Mouse (Mus musculus) adrenal gland, adult 8-10 months (tissue): Measurements from ENCODE around the gene Reln. TPM values are rescaled to one million over a fixed set of nuclear protein-coding genes. Genes with fewer than 3 reads are reported as not detected.

Experiments used
- DNase-seq: peaks from one replicate; pipeline ENCODE4 v3.0.0; 2022
- total RNA-seq, 4 experiments: library from RNA; stranded (reverse); gene quantifications; 2 replicates each; pipeline ENCODE4 v1.2.4; 2022

Reln gene
- 1 to 10 TPM in 2 of 4 experiments, under 1 TPM in 2; 0.83 to 2.4 (median 1.4) TPM for total RNA-seq

GRCm38 (mm10) chr5:22344556-22344975, at the start of gene Reln:
TSS of gene Reln (minus strand) at chr5:22344702.
- no peak for DNase-seq

DNA sequence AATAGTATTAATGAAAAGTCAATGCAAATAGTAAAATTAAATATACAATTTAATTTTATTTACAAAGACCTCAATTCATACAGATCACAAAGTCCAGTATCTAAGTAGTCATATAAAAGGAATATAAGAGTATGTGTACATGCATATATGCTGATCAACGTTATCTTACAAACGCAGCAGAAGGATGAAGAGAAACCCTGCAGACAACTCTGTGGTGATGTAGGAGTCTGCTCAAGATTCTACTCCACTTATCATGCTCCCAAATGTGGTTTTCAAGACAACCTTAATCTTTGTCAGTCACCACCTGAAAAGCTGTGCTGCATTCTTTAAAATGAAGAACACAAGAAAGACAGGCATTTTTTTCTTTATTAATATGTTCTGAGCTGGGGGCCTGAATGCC, 44.0 kb upstream of the Reln start:
- no peak for DNase-seq

DNA sequence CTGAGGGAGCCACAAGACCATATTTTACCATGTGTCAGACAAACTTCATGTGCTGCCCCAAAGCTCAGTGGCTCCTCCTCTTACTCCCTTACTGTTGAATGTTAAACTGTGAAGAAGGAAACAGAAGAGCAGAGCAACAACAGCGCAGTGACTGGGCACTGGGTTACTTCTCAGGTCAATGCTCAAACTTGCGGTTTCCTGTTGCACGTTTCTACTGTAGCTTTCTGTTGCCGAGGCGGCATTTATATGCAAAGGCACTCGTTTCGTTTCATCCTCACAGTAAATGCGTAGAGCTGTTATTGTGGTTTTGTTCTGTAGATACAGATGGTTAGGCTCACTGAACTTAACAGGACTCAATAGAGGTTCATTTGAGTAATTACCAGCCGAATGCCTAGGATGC, 16.0 kb upstream of the Reln start:
- DNase-seq: no peak

DNA sequence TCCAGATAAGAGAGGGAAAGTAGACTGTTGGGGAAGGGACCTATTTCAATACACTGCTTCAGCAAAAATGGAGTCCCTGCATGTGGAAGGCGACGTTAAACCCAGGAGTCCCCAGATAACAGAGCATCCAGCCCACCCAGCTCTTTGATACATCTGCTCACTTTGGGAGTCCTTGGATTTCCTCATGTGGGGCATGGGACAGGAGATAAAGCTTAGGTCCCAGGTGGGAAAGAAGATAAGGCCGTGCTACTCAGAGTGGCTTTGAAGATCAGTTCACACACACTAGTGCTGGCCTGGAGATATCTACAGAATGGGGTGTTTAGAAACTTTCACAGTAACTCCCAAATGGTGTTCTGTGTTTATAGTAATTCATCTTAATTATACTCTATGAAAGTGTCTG, 3.9 kb upstream of the Reln start:
- no peak for DNase-seq

DNA sequence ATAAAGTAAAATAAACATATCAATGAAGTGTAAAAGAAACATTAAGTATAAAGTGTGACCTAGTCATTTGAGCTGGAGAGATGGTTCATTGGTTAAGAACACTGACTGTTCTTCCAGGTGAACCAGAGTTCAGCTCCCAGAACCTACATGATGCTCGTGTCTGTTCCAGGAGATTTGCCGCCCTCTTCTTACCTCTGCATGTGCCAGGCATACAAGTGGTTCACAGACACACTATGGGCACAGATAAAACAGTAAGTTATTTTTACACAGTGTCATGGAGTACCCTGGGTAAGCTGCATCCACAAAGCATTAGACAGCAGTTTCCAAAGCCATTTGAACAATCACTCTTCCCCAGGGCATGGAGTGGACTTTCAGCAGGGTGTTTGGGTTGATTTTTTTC, 3.2 kb upstream of the Reln start:
- DNase-seq: no peak

- DNase-seq: no peak
Observed at GRCm38 (mm10) chr5:22345894-22346635, 1.6 kb upstream of the Reln start.

DNA sequence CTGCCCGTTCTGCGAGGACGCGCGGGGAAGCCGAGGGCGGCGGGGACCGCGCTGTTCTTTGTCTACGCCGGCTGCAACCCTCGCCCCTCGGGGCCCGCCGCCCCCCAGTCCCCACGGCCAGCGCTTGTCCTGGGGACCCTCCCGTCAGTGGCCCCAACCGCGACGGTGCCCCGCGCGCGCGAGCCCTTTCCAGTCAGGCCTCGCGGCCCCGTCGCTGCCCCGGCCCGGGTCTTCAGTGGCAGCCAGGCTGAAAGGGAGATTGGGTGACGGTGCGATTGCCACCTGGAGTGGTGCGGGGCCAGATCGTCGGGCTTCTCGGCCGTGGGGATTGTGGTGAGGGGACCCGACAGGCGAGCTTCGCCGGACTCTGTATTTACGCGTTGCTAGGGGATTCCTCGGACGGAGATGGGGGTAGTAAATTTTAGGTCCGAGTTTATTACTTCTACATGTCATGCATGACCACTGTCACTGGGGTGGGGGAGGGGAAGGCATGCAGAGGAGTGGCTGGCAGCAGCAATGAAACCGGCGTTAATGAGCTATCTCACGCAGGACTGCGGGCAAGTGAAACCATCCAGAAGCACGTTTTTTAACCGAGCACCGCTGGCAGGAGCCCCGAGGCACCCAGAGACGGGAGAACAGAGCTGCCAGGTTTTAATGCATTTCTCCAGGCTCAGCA, 612 bp upstream of the Reln start:
- no peak for DNase-seq

DNA sequence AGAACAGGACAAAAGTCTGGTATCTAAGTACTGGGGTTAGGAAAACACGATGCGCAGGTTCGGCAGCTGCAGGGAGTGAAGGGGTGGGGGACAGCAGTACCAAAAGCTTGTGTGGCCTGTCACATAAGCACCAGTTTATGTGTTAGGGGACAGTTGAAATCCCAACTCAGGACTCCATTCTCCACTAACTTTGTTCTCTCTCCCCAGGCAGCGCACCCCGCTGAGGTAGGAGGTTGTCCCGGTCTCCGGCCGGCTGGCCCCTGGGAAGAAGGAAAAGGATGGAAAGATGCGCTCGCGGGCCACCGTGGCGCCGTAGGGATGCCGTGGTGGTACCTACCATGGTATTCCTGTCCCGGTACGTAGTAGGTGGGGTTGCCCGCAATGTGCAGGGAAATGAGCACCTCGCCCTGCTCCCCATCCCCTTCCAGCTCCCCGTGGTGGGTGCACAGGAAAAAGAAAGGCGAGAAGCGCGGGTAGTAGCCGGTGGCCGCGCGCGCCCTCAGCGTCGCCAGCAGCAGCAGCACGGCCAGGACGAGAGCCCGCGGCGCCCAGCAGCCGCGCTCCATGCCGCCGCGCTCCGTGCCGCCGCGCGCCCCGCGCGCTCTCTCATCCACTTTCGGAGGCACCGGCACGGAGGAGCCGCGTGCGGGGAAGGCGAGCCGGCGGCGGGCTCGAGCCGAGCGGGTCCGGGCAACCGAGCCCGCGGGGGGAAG, 503 bp downstream of the Reln start:
- no peak for DNase-seq

DNA sequence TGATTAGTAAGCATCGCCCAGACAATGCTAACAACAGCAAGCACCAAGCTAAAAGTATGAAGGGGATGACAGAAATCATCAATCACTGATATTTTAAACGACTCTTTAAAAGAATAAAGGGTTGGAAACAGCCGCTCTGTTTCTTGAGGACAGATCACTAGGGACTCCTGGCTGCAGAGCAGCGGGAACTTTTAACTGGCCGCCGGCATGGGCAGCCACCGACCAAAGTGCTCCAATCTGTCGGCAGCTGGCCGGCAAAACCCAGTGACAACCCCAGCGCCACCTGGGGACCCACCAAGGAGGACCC, 1.0 kb downstream of the Reln start:
- no peak for DNase-seq

DNA sequence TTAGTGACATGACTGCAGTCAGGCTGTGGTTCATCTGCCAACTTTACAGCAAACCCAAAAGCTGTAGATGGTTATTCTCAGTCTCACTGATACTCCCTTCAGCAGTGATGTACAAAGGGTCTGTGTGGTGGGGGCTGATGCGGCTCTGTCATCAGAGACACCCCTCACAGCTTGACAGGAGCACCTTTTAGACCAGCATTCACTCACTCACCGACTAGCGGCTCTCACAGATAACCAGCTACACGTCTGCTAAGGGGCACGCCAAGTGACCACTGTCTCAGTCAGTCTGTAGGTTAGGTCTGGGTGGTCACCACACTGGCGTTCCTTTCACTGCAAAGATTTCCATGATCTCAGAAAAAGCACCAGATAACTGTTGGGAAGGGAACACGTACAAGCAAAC, 2.0 kb downstream of the Reln start:
- DNase-seq: no peak

DNA sequence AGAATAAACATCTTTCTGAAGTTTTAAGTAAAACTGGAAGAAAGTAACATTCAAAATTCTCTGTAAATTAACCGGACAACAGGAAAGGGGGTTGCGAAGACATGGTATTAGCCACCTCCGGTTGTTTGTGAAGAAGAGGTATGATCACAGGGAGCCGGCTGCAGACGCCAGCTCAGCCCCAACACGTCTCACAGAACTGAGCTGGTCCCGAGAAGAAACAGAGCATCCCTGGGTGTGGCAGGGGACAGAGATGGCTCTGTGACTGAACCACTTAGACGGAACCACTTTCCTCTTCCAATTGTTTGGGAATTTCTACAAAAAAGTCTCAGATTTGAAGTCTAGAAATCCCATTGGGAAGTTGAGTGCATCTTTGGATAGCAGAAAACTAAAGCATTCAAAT, 3.5 kb downstream of the Reln start:
- no peak for DNase-seq

DNA sequence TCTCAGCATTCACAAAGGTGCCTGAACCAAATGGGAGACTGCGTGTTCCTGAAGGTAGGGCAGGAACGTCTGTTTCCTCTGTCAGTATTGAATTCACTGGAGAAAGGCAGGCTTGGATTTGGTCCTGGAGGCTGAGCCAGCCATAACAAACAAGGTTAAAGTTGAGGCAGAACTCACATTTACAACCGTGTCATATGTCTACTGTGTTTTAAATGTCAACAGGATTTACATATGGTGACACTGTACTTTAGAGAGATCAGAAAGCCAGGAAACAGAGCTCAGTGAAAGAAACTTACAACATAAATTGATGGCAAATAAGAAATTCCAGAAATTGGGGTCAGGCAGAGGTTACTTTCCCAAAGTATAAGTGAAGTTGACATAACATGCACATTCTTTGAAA, 9.1 kb downstream of the Reln start:
- no peak for DNase-seq

DNA sequence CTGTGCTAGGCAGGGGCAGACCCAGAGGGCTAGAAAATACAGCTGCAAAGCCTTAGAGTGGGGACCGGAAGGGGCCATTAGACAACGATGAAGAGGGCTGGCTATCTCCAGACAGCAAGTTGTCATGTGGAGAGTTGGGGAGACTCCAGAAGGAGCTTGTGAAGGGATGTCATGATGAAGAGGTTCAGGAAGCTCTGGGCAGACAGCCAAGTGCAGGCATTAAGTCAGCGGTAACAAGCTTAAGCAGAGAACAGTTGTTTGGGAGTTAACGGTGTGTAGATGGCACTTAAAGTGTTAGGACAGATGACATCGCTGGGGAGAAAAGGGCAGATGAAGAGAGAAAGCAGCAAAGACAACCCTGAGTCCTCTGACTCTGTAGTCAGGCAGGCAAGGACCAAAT, 13.7 kb downstream of the Reln start:
- DNase-seq: no peak

- DNase-seq: no peak
Observed at GRCm38 (mm10) chr5:22328431-22329359, 15.8 kb downstream of the Reln start.

DNA sequence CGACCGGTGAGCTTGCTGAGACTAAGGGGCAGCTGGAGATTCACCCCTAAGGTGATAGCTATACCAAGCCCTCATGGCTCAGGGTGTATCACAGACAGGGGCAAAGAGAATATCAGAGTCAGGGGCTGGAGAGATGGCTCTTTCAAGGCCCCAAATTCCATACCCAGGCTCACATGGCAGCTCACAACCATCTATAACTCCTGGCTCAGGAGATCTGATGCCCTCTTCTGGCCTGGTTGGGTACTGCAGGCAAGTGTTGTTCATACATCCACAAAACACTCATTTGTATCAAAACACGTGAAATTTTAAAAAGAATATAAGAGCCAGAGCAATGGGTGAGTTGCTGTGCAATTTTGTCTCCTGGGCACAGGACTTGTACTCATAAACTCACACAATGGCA, 17.3 kb downstream of the Reln start:
- DNase-seq: no peak

DNA sequence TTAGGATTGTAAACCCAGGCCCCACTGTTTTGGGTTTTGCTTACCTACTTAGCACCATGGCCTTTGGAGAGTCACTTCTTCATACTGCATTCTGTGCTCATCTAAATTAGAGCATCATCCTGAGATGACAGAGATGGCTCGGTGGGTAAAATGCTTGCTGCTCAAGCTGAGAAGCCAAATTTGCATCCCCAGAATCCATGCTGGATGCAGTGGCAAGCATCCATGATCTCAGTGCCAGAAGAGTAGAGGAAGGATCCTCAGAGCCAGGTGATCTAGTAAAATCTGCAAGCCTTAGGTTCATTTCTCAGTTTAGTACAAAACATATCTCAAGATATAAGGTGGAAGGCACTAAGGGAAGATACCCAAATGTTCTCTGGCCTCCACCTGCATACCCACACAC, 20.7 kb downstream of the Reln start:
- DNase-seq: no peak

DNA sequence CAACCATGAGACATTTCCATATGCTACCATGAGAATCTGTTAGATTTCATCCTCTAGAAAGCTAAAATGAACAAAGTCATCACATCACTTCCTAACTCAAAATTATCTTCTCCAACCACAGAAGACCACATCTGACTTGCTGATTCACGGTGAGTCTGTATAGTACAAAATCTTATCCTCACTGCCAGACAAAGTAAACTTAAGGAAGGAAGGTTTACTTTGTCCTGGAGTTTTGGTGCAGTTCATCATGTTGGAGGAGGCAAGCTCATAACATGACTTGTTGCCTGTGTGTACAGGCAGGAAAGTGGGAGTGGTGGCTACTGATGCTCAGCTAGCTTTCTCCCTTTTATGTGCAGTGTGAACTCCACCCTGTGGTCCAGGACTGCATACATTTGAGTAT, 26.7 kb downstream of the Reln start:
- DNase-seq: no peak

DNA sequence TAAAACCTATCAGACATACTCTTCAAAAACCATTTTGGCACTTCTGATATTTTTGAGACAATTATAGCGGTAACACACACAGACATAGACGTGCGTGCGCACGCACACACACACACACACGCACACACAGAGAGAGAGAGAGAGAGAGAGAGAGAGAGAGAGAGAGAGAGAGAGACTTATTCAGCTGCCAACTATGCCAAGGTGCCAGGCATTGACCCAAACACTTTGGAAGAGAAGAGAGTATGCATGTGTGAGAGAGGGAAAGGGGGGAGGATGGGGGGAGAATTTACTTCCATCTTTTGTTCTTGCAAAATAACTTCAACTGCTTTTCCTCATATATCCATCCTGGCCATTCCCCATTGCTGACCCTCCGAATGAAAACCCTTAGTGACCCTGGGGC, 28.0 kb downstream of the Reln start:
- no peak for DNase-seq

GRCm38 (mm10) chr5:22315990-22316389, 28.5 kb downstream of the Reln start:
- no peak for DNase-seq

- no peak for DNase-seq
Observed at GRCm38 (mm10) chr5:22312995-22313394, 31.5 kb downstream of the Reln start.

DNA sequence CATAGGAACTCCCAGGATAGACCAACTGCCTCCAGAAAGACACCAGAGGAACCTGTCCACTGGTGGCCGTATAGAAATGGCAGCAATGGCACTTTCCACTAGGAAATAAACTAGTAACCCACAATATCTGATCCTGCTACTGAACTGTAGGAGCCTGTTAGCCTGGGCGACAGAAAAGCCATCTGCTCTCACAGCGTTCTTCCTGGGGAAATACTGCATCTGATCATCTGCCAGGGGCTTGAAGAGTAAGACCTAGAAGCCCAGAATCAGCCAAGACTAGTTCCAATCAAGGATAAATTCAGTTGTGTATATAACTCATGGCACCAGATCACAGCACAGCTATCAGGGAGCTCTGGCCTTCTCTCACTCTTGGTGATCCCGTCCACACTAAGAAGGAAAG, 33.5 kb downstream of the Reln start:
- DNase-seq: no peak

DNA sequence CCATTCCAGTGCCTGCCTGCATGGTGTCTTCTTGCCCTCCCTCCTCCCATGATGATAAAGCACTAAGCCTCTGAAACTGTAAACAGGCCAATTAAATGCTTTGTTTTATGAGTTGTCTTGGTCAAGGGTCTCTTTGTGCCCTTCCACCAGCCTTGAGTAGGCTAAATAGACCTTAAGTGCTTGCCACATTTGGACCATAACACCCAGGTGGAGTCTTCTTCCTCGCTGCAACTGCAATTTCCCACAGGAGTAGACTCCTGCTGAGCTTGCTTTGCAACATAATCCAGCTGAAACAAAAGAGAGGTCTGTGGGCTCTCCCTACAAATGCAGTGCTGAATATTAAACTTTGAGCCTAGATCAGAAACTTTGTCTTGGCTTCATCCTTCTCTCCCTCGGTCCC, 35.5 kb downstream of the Reln start:
- DNase-seq: no peak

DNA sequence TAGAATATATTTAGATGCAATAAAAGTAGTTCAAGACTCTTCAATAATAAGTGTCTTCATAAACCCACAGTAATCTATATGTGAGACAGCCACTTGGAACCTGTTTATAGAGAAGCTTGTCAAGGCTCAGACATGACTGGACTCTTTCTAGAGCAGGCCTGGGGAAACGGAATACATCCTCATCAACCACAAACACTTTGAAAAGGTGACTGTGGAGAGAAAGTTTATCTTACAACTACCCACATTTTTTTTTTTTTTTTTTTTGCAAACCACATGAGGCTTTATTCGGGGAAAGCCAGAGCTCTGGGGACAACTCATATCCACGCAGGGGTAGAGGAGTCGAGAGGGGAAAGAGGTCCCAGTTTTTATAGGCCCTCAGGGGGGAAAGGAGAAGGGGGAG, 36.6 kb downstream of the Reln start:
- no peak for DNase-seq
